Mouse (Mus musculus) liver, embryonic 12.5 days (tissue): Measurements from ENCODE around the gene Hist1h2bg. TPM values are rescaled to one million over a fixed set of nuclear protein-coding genes. Genes with fewer than 3 reads are reported as not detected.
A peak's percentile ranks its signal among the peaks of the same experiment; 100 is the strongest.
"Not testable (repeated sequence)": the region's sequence is repeated elsewhere in the genome, so short reads cannot be mapped to it uniquely, and the experiment has no call there.

Experiments used
- ATAC-seq: fragments of 200-750 bp; cut with Nextera tagmentation; 2 replicates; pipeline ENCODE4 v1.8.0; 2017; ENCODE audit warnings: moderate number of reproducible peaks, mild to moderate bottlenecking, moderate library complexity
- H3K27ac ChIP-seq: fragments of 300-500 bp; sonication (generic); 2 replicates; pipeline ENCODE4 v1.5.1; 2016; ENCODE audit warnings: mild to moderate bottlenecking
- H3K27me3 ChIP-seq: fragments of 300-500 bp; sonication (generic); replicated peaks from 2 replicates; pipeline ENCODE4 v1.6.1; 2016; ENCODE audit warnings: mild to moderate bottlenecking, moderate library complexity
- H3K36me3 ChIP-seq: fragments of 300-500 bp; sonication (generic); 2 replicates; pipeline ENCODE4 v1.6.1; 2016; ENCODE audit warnings: mild to moderate bottlenecking, moderate library complexity
- H3K4me1 ChIP-seq: fragments of 300-500 bp; sonication (generic); 2 replicates; pipeline ENCODE4 v1.6.1; 2016
- H3K4me2 ChIP-seq: fragments of 300-500 bp; sonication (generic); 2 replicates; pipeline ENCODE4 v1.6.1; 2016; ENCODE audit warnings: mild to moderate bottlenecking, moderate library complexity
- H3K4me3 ChIP-seq: fragments of 300-500 bp; sonication (generic); 2 replicates; pipeline ENCODE4 v1.5.1; 2016; ENCODE audit warnings: mild to moderate bottlenecking, moderate library complexity
- H3K9ac ChIP-seq: fragments of 300-500 bp; sonication (generic); 2 replicates; pipeline ENCODE4 v1.6.1; 2016; ENCODE audit warnings: mild to moderate bottlenecking, moderate library complexity
- H3K9me3 ChIP-seq: fragments of 300-500 bp; sonication (generic); replicated peaks from 2 replicates; pipeline ENCODE4 v1.6.1; 2016; ENCODE audit warnings: mild to moderate bottlenecking, moderate library complexity
- WGBS: fragments of 180-500 bp; shearing (Covaris S2); methylation state at CpG from one replicate; pipeline ENCODE4 v1.1.7; 2016; ENCODE audit not compliant: insufficient replicate concordance; 5-methylcytosine and 5-hydroxymethylcytosine counted together
- polyA plus RNA-seq: library from polyadenylated mRNA; unstranded; fragments of >200 nt; fragmentation: Nextera tagmentation; extraction: Ambion mirVana; gene quantifications from 2 replicates; pipeline ENCODE4 v1.2.1, GENCODE M21; 2016

Hist1h2bg gene
- polyA plus RNA-seq, 1 experiment from 2014 or later: 14.4 TPM

DNA sequence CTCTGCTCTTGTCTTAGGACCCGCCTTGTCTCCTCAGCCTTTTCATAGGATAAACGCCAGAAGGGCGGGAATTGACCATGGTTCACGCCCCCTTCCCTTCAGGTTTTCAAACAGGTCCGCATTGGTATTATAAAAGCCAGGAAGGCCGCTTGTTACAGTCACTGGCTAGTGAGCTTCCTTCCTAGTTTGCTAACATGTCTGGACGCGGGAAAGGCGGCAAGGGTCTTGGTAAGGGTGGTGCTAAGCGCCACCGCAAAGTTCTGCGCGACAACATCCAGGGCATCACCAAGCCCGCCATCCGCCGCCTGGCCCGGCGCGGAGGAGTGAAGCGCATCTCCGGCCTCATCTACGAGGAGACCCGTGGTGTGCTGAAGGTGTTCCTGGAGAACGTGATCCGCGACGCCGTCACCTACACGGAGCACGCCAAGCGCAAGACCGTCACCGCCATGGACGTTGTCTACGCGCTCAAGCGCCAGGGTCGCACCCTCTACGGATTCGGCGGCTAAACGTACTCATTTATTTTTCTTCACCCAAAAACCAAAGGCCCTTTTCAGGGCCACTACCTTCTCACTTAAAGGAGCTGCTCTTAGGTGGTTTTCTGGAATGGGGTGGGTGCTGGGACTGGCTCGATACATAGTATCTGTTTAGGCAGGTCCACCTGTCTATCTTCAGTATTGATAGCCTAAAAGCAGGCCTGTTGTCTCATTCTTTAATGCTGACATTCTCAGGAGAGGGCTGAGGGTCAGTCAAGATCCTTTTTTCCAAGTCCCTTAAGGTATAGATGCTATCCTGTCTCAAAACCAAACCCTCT is 10.4 kb downstream of the Hist1h2bg start, which contains the start of gene Hist1h4d:
Gene Hist1h4d, plus strand, starts transcription at position 191 of the 811 bp plus-strand sequence.
- Histone ChIP-seq H3K9ac (peak within 1 kb of the TSS; percentile 86), H3K36me3 (no peaks in the 10 kb centered on the region), H3K4me3 (peak within 1 kb of the TSS; percentile 58), H3K9me3 (no peaks in the 10 kb centered on the region), H3K27ac (peak within 1 kb of the TSS; percentile 100), H3K27me3 (no peaks in the 10 kb centered on the region), H3K4me1 (peaks cover 64% of the 10 kb centered on the region), H3K4me2 (peak within 1 kb of the TSS; percentile 78)
- under 1% methylated on average over 43 of the region's 43 CpGs for WGBS
- ATAC-seq: peak; percentile 84

DNA sequence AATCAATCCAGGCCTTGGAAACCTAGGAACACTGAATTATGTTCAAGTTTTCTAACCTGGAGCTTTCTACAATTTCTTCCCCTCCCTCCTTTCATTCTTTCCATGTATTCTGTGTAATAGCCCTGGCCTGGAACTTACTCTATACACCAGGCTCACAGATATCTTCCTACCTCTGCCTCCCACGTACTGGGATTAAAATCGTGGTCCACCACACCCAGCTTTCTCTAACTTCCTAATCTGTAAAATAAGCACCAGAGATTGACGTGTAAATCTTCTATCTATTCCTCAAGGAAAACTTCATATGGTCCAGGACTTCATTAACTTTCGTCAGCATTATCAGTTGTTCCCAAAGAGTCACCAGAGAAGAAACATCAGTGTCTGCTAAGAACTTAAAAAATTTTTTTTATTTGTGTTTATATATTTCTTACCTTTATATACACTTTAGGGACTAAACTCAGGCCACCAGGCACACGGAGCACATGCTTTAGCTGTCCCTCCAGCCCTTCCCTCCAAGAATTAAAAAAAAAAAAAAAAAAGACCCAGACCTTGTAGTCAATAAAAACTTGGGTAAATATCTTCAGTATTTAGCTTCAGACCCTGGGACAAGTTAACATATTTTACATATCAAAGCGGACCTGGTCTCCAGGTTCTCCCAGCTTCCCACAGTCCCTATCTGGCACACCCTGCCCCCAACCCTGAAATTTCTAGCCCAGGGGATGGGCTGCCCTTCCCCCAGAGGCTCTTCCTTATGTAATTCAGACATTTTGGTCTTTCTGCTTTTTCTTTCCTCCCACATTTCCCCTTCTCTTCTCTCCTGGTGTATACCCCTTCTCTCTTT is 11.2 kb downstream of the Hist1h2bg start:
- H3K27me3 ChIP-seq: no peaks in the 10 kb centered on the region
- peaks cover 62% of the 10 kb centered on the region for H3K4me1 ChIP-seq
- H3K4me3 ChIP-seq: peak overlapping the region; percentile 58
- 8% methylated on average over 6 of the region's 6 CpGs for WGBS
- no peaks in the 10 kb centered on the region for H3K36me3 ChIP-seq
- ATAC-seq: no peak
- no peaks in the 10 kb centered on the region for H3K9me3 ChIP-seq
- H3K9ac ChIP-seq: peak overlapping the region; percentile 86
- peak overlapping the region; percentile 78 for H3K4me2 ChIP-seq
- peak overlapping the region; percentile 100 for H3K27ac ChIP-seq

DNA sequence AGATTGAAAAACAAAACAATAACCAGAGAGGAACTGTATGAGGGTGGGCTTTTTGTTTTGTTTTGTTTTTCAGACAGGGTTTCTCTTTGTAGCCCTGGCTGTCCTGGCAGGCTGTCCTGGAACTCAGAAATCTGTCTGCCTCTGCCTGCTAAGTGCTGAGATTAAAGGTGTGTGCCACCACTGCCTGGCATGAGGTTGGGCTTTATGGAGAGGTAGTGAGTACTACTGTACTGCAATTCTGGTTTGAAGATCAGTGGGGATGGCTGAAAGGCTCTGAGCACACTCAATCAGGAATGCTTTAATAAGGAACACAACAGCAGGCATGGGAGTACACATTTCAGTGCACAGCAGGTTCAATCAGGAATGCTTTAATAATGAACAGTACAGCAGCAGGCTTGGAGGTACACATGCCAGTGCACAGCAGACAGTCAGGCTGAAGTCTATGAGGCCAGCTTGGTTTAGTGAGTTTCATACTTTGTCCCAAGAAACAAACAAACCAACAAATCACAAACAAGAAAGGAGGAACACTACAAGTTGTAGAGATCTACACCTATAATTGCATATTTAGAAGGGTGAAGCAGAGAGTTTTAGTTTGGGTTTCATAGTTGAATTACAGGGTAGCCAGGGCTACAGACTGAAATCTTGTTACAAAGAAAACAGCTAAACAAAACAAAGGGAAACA is 12.3 kb downstream of the Hist1h2bg start:
- H3K27ac ChIP-seq: peak overlapping the region; percentile 100
- H3K4me1 ChIP-seq: peaks cover 58% of the 10 kb centered on the region
- no peaks in the 10 kb centered on the region for H3K36me3 ChIP-seq
- no peaks in the 10 kb centered on the region for H3K9me3 ChIP-seq
- H3K4me3 ChIP-seq: peak overlapping the region; percentile 58
- H3K4me2 ChIP-seq: peak overlapping the region; percentile 78
- peak overlapping the region; percentile 86 for H3K9ac ChIP-seq
- H3K27me3 ChIP-seq: no peaks in the 10 kb centered on the region
- ATAC-seq: no peak

DNA sequence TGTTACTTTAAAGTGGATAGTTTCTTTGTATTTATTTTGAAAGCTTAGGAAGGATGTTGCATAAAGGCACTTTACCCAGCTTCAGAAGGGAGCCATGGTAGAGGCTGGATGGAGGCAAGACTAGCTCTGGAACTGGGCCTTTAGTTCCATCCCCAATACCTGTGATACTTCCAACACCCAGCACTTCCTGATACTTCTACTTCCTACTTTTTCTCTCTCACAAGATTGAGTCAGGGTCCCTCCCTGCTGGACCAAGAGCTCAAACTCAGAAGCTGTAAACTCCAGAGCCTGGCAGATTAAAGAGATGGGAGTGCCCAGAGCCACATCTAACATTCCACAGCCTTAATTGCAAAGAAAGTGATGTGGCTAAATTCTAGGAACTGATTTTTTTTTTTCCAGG is 13.1 kb downstream of the Hist1h2bg start:
- no peaks in the 10 kb centered on the region for H3K27me3 ChIP-seq
- H3K27ac ChIP-seq: peak overlapping the region; percentile 100
- H3K9me3 ChIP-seq: no peaks in the 10 kb centered on the region
- peak overlapping the region; percentile 78 for H3K4me2 ChIP-seq
- peak overlapping the region; percentile 86 for H3K9ac ChIP-seq
- H3K4me3 ChIP-seq: peak overlapping the region; percentile 61
- no peak for ATAC-seq
- peaks cover 51% of the 10 kb centered on the region for H3K4me1 ChIP-seq
- no peaks in the 10 kb centered on the region for H3K36me3 ChIP-seq

DNA sequence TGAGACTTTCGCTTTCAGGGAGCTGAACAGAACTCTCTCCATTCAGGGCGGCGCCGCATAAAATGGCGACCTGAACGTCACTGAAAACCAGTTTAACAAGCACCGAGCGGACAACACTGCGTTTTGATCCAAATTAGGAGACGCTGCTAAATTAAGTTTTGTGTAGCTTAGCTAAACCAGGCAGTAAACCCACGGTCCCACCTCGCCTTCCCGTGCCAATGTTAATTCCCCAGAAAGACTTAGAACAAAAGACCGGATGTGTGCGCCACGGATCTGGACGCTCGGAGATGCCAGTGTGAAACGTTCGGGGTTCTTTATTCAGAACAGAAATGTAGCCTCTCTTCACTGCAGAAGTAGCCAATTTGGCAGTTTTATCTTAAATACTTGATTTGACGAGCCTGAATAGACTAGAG is 13.8 kb downstream of the Hist1h2bg start:
- H3K9me3 ChIP-seq: no peaks in the 10 kb centered on the region
- peaks cover 50% of the 10 kb centered on the region for H3K4me1 ChIP-seq
- peak; percentile 3 for ATAC-seq
- H3K27me3 ChIP-seq: no peaks in the 10 kb centered on the region
- peak overlapping the region; percentile 86 for H3K9ac ChIP-seq
- no peaks in the 10 kb centered on the region for H3K36me3 ChIP-seq
- peak overlapping the region; percentile 100 for H3K27ac ChIP-seq
- peak overlapping the region; percentile 78 for H3K4me2 ChIP-seq
- WGBS: 0% methylated on average over 21 of the region's 21 CpGs
- peak overlapping the region; percentile 61 for H3K4me3 ChIP-seq

DNA sequence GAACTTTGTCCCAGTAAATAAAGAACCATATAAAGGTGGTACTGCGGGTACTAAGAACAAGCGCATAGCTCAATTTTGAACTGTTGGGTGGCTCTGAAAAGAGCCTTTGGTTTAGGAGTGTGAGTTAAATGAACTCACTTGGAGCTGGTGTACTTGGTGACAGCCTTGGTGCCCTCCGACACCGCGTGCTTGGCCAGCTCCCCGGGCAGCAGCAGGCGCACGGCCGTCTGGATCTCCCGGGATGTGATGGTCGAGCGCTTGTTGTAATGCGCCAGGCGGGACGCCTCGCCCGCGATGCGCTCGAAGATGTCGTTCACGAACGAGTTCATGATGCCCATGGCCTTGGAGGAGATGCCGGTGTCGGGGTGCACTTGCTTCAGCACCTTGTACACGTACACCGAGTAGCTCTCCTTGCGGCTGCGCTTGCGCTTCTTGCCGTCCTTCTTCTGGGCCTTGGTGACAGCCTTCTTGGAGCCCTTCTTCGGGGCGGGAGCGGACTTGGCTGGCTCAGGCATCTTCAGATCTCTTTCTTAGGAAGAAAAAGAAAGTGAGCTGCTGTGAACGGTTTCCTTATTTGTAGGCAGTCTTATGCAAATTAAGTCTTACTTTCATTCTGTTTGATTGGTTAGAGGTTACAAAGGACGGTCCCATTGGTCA is 14.4 kb downstream of the Hist1h2bg start:
- Histone ChIP-seq H3K9ac (peak overlapping the region; percentile 86), H3K4me1 (peaks cover 45% of the 10 kb centered on the region), H3K4me2 (peak overlapping the region; percentile 78), H3K27ac (peak overlapping the region; percentile 100), H3K4me3 (peak overlapping the region; percentile 61)
- H3K9me3 ChIP-seq, H3K36me3 ChIP-seq, H3K27me3 ChIP-seq: not testable (repeated sequence)
- peak; percentile 78 for ATAC-seq
- WGBS: 0% methylated on average over 34 of the region's 36 CpGs

DNA sequence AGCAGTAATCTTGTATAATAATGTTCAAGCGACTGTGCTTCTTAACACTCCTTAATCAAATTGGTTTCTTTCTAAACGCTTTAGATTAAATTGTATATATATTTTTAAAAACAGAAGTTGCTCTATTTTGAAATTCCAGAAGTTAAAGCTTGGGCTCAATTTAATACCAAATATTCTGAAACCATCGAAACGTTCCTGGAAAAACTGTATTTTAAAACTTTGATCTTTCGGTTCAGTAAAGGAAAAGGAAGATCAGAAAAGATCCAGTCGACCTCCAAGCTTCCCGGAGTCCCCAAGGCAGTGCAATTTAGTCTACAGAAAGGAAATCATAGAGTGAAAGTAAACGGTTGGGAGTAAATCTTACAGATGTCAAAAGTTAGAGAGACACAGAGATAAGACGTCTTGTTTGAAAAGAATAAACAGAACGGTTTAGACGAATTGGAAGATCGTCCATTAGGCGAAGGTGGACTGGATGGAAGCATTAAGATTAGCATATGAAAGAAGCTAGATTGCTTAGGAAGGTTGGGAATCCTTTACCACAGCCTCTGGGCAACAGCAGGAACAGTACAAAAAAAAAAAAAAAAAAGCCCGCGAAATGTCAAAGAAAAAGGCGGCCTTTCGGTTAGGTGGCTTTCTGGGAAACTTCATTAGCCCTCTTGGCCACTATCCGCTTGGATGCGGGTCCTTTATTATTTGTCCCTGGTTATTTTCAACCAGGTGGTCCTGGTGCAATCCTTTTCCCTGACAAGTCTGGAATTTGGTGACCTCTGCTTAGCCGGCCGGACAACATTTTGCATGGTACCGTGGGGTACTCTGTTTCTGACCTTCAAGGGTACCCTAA is 15.1 kb downstream of the Hist1h2bg start:
- Histone ChIP-seq H3K9me3 (no peaks in the 10 kb centered on the region), H3K4me2 (peak overlapping the region; percentile 78), H3K36me3 (no peaks in the 10 kb centered on the region), H3K9ac (peak overlapping the region; percentile 77), H3K4me1 (peaks cover 37% of the 10 kb centered on the region), H3K27ac (peak overlapping the region; percentile 100), H3K4me3 (peak overlapping the region; percentile 42), H3K27me3 (no peaks in the 10 kb centered on the region)
- 4% methylated on average over 22 of the region's 22 CpGs for WGBS
- ATAC-seq: no peak

DNA sequence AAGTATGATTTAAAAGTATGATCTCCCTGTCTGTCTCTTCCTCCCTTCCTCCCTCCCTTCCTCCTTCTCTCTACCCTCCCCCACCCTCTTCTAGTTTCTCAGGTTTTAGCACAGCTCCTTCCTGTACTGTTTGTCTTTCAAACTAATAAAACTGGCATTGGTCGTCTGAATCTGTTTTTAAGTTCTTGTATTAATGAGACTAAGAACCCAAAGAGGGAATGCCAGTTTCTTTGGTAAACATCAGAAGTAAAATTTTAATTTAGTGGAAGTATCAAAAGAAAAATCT is 15.7 kb downstream of the Hist1h2bg start:
- ATAC-seq: no peak
- Histone ChIP-seq H3K36me3 (no peaks in the 10 kb centered on the region), H3K4me2 (peak overlapping the region; percentile 78), H3K4me1 (peaks cover 34% of the 10 kb centered on the region), H3K4me3 (peak overlapping the region; percentile 42), H3K9me3 (no peaks in the 10 kb centered on the region), H3K27me3 (no peaks in the 10 kb centered on the region), H3K27ac (peak overlapping the region; percentile 100), H3K9ac (peak overlapping the region; percentile 77)
- WGBS: 5% methylated on average over 1 of the region's 1 CpGs

DNA sequence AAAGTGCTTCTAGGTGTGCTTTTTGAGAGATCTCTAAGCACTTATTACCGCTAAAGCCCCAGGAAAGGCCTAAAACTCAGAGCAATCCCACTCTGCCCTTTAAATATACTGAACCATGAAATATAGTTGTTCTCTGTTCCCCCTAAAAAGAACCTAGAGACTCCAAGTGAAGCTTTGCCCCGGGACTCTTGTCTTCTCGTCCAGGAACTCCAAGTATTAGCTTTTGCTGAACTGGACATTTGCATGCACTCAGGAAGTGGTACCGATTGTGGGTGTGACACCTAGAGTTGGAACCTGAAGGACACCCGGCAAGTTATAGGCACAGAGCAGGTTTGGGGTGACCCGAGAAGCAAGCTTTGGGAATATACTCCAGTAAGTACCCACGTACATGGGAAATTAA is 20.0 kb downstream of the Hist1h2bg start:
- Histone ChIP-seq H3K4me1 (peaks cover 48% of the 10 kb centered on the region), H3K27ac (no peak overlapping the region), H3K4me2 (no peak overlapping the region), H3K4me3 (no peak overlapping the region), H3K27me3 (no peaks in the 10 kb centered on the region), H3K9ac (no peak overlapping the region), H3K36me3 (no peaks in the 10 kb centered on the region), H3K9me3 (no peaks in the 10 kb centered on the region)
- ATAC-seq: no peak
- WGBS: 83% methylated on average over 7 of the region's 7 CpGs

DNA sequence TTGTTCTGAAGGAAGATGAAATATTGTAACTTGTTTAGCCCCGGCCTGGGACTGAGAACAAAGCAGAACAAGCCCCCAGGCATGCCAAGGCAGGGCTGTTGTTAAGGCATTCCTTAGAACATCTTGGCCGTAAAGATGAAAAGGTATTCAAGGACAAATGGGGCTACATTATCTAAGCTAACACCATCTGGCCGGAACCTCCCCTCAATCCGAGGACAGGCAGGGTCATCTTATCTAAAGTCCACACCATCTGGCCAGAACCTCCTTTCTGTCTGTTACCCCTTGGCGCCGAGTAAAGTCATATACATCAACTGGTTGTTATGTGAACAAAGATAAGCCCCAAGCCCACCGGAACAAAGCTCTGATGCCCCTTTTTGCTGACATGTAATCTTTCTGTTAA is 20.7 kb downstream of the Hist1h2bg start:
- H3K4me3 ChIP-seq, H3K9ac ChIP-seq, ATAC-seq, H3K27ac ChIP-seq, H3K9me3 ChIP-seq, H3K4me2 ChIP-seq, H3K36me3 ChIP-seq, H3K27me3 ChIP-seq: not testable (repeated sequence)
- 59% methylated on average over 7 of the region's 7 CpGs for WGBS
- peaks cover 50% of the 10 kb centered on the region for H3K4me1 ChIP-seq

DNA sequence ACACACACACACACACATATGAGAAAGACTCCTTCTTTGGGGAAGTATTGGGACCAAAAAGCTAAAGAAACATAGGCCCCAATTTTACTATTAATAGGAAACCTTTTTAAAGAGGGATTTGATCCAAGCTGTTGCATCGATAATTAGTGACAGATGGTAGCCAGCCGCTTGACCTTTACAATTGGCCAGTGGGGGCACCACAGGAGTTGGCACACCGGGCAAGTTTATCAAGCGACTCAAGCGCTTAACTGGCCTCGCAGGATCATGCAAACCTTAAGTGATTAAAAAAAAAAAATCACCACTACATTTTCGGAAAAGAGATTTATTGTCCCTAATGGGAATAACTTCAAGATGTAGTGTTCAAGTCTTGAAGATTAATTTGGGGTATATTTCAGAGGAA is 21.4 kb downstream of the Hist1h2bg start:
- Histone ChIP-seq H3K4me3 (no peak overlapping the region), H3K27me3 (no peaks in the 10 kb centered on the region), H3K4me1 (peaks cover 53% of the 10 kb centered on the region), H3K9ac (peak overlapping the region; percentile 53), H3K27ac (peak overlapping the region; percentile 78), H3K4me2 (peak overlapping the region; percentile 14; the same call in 1 of the 2 replicates), H3K9me3 (no peaks in the 10 kb centered on the region), H3K36me3 (no peaks in the 10 kb centered on the region)
- WGBS: 78% methylated on average over 7 of the region's 7 CpGs
- ATAC-seq: no peak
